Mouse (Mus musculus) heart, embryonic 12.5 days (tissue): ENCODE data around the gene Galnt10. TPM values are rescaled to one million over a fixed set of nuclear protein-coding genes. Genes with fewer than 3 reads are reported as not detected.

Experiments
- ATAC-seq: fragments of 200-750 bp; cut with Nextera tagmentation; 2 replicates; pipeline ENCODE4 v1.8.0; 2017; ENCODE audit warnings: moderate TSS enrichment, moderate library complexity; ENCODE audit not compliant: insufficient number of reproducible peaks, low FRiP score
- H3K27ac ChIP-seq: fragments of 300-500 bp; sonication (generic); 2 replicates; pipeline ENCODE4 v1.5.1; 2016; ENCODE audit warnings: mild to moderate bottlenecking, moderate library complexity; ENCODE audit not compliant: poor library complexity, severe bottlenecking
- H3K27me3 ChIP-seq: fragments of 300-500 bp; sonication (generic); replicated peaks from 2 replicates; pipeline ENCODE4 v1.6.1; 2016; ENCODE audit warnings: mild to moderate bottlenecking, moderate library complexity
- H3K36me3 ChIP-seq: fragments of 300-500 bp; sonication (generic); 2 replicates; pipeline ENCODE4 v1.6.1; 2016; ENCODE audit warnings: mild to moderate bottlenecking, moderate library complexity
- H3K4me1 ChIP-seq: fragments of 300-500 bp; sonication (generic); replicated peaks from 2 replicates; pipeline ENCODE4 v1.6.1; 2016; ENCODE audit warnings: mild to moderate bottlenecking
- H3K4me2 ChIP-seq: fragments of 300-500 bp; sonication (generic); 2 replicates; pipeline ENCODE4 v1.6.1; 2016; ENCODE audit warnings: mild to moderate bottlenecking, moderate library complexity
- H3K4me3 ChIP-seq: fragments of 300-500 bp; sonication (generic); 2 replicates; pipeline ENCODE4 v1.5.1; 2016; ENCODE audit warnings: mild to moderate bottlenecking
- H3K9ac ChIP-seq: fragments of 300-500 bp; sonication (generic); 2 replicates; pipeline ENCODE4 v1.6.1; 2016; ENCODE audit warnings: mild to moderate bottlenecking, moderate library complexity
- H3K9me3 ChIP-seq: fragments of 300-500 bp; sonication (generic); replicated peaks from 2 replicates; pipeline ENCODE4 v1.6.1; 2016; ENCODE audit warnings: mild to moderate bottlenecking, moderate library complexity
- WGBS: fragments of 180-500 bp; shearing (Covaris S2); methylation state at CpG from one replicate; pipeline ENCODE4 v1.1.7; 2016; 5-methylcytosine and 5-hydroxymethylcytosine counted together
- polyA plus RNA-seq: library from polyadenylated mRNA; unstranded; fragments of >200 nt; fragmentation: Nextera tagmentation; extraction: Ambion mirVana; gene quantifications from 2 replicates; pipeline ENCODE4 v1.2.1, GENCODE M21; 2016

Gene Galnt10
- polyA plus RNA-seq, 1 experiment from 2014 or later, result 15.9 TPM

GRCm38 (mm10) chr11:57673977-57674687 is 28.9 kb downstream of the Galnt10 start:
- ATAC-seq, result no peak
- Histone ChIP-seq H3K4me2 (no peak overlapping the region; the same call in 1 of the 2 replicates), H3K27ac (peak overlapping the region; percentile 87), H3K4me1 (peaks cover 53% of the 10 kb centered on the region), H3K4me3 (no peak overlapping the region), H3K9ac (no peak overlapping the region), H3K36me3 (no peaks in the 10 kb centered on the region), H3K9me3 (no peaks in the 10 kb centered on the region), H3K27me3 (no peaks in the 10 kb centered on the region)
- 45% methylated on average over 12 of the region's 12 CpGs for WGBS

- no peak for ATAC-seq
- Histone ChIP-seq H3K4me1 (peaks cover 46% of the 10 kb centered on the region), H3K4me2 (no peak overlapping the region), H3K4me3 (no peak overlapping the region), H3K27me3 (no peaks in the 10 kb centered on the region), H3K9me3 (no peaks in the 10 kb centered on the region; the same call in 1 of the 2 replicates), H3K27ac (no peak overlapping the region), H3K9ac (no peak overlapping the region), H3K36me3 (no peaks in the 10 kb centered on the region)
- WGBS, result 49% methylated on average over 3 of the region's 3 CpGs
Observed at GRCm38 (mm10) chr11:57677261-57677660, 32.0 kb downstream of the Galnt10 start.

DNA sequence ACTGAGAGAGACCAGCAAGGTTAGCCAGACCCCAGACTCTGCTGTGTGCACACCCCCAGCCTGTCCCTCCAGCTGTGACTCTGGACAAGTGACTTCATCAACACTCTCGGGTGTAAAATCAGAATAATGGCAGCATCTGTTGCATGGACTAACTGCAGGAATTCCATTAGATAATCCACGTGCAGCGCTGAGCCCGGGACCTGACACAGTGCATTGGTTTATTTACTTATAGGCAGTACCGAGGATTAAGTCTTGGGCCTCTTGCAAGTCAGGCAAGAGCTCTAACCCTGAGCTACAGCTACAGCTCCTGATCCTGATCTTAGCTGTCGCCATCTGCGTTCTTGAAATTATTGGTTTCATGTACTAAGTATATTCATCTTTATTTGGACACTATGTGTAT is 37.3 kb downstream of the Galnt10 start:
- 52% methylated on average over 7 of the region's 7 CpGs for WGBS
- Histone ChIP-seq H3K4me1 (peaks cover 53% of the 10 kb centered on the region), H3K4me3 (no peak overlapping the region)

DNA sequence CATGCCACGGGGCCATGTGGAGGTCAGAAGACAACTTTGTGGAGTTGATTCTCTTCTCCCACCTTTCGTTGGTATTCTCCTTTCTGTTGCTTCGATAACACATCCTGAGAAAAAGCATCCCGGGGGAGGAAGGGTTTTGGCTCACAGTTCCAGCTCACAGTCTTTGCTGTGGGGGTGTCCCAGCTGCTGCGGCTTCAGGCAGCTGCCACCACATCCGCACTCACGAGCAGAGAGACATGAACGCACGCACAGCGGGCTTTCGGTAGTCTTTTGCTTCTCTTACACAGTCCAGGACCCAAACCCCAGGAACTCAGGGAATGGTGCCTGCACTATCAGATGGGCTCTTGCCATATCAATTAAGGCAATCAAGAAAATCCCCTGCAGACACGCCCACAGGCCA is 37.9 kb downstream of the Galnt10 start:
- Histone ChIP-seq H3K9ac (no peak overlapping the region), H3K4me3 (no peak overlapping the region), H3K9me3 (no peaks in the 10 kb centered on the region; the same call in 1 of the 2 replicates), H3K27ac (no peak overlapping the region), H3K4me1 (peaks cover 54% of the 10 kb centered on the region), H3K27me3 (no peaks in the 10 kb centered on the region), H3K36me3 (no peaks in the 10 kb centered on the region), H3K4me2 (no peak overlapping the region)
- WGBS, result 73% methylated on average over 12 of the region's 12 CpGs
- ATAC-seq, result no peak

More for the DNA sequence above, 37.3 kb downstream of the Galnt10 start:
- H3K36me3 ChIP-seq, result no peaks in the 10 kb centered on the region
- H3K27ac ChIP-seq, result no peak overlapping the region
- H3K4me2 ChIP-seq, result no peak overlapping the region
- H3K9me3 ChIP-seq, result no peaks in the 10 kb centered on the region; the same call in 1 of the 2 replicates
- no peak overlapping the region for H3K9ac ChIP-seq
- ATAC-seq, result no peak
- no peaks in the 10 kb centered on the region for H3K27me3 ChIP-seq

- Histone ChIP-seq H3K9me3 (no peaks in the 10 kb centered on the region; the same call in 1 of the 2 replicates), H3K4me1 (peaks cover 62% of the 10 kb centered on the region), H3K27ac (no peak overlapping the region), H3K4me3 (no peak overlapping the region), H3K27me3 (no peaks in the 10 kb centered on the region), H3K9ac (no peak overlapping the region), H3K4me2 (no peak overlapping the region), H3K36me3 (no peaks in the 10 kb centered on the region)
- WGBS, result 57% methylated on average over 8 of the region's 8 CpGs
- ATAC-seq, result no peak
Observed at GRCm38 (mm10) chr11:57683931-57684330, 38.7 kb downstream of the Galnt10 start.

- H3K4me1 ChIP-seq, result peaks cover 64% of the 10 kb centered on the region
- WGBS, result 36% methylated on average over 5 of the region's 5 CpGs
Observed at GRCm38 (mm10) chr11:57684891-57685290, 39.6 kb downstream of the Galnt10 start.

DNA sequence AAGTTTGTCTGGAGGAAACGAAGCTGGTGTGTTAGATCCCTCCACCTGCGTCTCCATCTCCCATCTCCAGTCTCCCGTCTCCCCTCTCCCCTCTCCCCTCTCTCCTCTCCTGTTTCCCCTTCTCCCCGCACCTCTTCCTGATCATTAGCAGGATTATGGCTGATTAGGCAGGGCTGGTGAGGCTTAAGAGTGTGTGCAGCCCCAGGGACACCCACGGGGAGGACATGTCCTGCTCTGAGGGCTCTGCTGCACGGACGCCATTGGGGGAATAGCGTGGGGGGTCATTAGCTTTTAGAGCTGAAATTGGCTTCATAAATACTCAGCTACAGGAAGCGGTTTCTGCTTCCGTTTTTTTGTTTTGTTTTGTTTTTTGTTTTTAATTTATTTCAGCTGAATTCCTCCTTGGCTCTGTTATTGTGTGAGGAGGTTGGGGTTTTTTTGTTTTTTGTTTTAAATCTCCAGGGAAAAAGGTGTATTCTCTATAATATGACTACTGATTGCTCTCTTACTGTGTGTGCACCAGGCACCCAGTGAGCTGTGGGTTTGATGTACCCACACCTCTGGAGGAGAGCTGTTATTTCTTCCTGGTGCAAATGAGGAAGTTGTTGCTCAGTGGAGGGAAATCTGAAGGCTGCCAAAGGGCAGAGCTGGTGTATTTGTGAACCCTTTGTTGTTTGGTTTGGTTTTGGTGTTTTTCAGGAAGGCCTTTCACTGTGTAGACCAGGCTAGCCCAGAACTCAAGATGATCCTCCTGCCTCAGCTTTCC is 40.6 kb downstream of the Galnt10 start:
- Histone ChIP-seq H3K9ac (no peak overlapping the region), H3K27me3 (no peaks in the 10 kb centered on the region), H3K27ac (no peak overlapping the region), H3K4me3 (no peak overlapping the region), H3K9me3 (no peaks in the 10 kb centered on the region), H3K36me3 (no peaks in the 10 kb centered on the region), H3K4me2 (no peak overlapping the region), H3K4me1 (peaks cover 64% of the 10 kb centered on the region)
- no peak for ATAC-seq
- WGBS, result 68% methylated on average over 10 of the region's 10 CpGs

More at GRCm38 (mm10) chr11:57684891-57685290, 39.6 kb downstream of the Galnt10 start:
- no peak overlapping the region for H3K27ac ChIP-seq
- H3K9ac ChIP-seq, result no peak overlapping the region
- H3K4me2 ChIP-seq, result no peak overlapping the region
- no peak for ATAC-seq
- H3K9me3 ChIP-seq, result no peaks in the 10 kb centered on the region
- H3K4me3 ChIP-seq, result no peak overlapping the region
- H3K27me3 ChIP-seq, result no peaks in the 10 kb centered on the region
- H3K36me3 ChIP-seq, result no peaks in the 10 kb centered on the region

GRCm38 (mm10) chr11:57686797-57687196 is 41.6 kb downstream of the Galnt10 start:
- Histone ChIP-seq H3K4me2 (no peak overlapping the region), H3K36me3 (no peaks in the 10 kb centered on the region), H3K9ac (no peak overlapping the region), H3K4me3 (no peak overlapping the region), H3K27ac (no peak overlapping the region), H3K4me1 (peaks cover 57% of the 10 kb centered on the region), H3K9me3 (no peaks in the 10 kb centered on the region), H3K27me3 (no peaks in the 10 kb centered on the region)
- no peak for ATAC-seq
- 51% methylated on average over 12 of the region's 12 CpGs for WGBS

DNA sequence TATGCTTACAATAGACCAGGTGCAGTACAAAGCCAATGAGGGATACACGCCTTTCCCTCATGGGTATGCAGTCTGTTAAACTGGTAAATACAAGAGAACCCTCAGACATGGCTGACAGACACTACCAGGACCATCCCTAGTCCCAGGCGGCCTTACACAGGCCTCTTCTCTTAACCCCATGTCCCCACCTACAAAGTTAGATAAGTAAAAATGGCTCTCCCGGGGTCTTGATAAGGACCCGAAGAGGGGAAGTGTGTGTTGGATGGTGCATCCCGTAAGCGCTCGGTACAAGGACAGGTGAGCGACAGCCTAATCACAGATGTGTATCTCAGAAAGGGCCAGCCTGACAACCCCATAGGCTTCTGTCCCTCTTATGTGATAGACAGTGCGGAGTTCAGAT is 42.0 kb downstream of the Galnt10 start:
- no peaks in the 10 kb centered on the region for H3K9me3 ChIP-seq
- H3K4me1 ChIP-seq, result peaks cover 54% of the 10 kb centered on the region
- ATAC-seq, result no peak
- H3K9ac ChIP-seq, result no peak overlapping the region
- no peaks in the 10 kb centered on the region for H3K36me3 ChIP-seq
- 53% methylated on average over 9 of the region's 9 CpGs for WGBS
- H3K27ac ChIP-seq, result no peak overlapping the region
- H3K27me3 ChIP-seq, result no peaks in the 10 kb centered on the region
- no peak overlapping the region for H3K4me3 ChIP-seq
- H3K4me2 ChIP-seq, result no peak overlapping the region

DNA sequence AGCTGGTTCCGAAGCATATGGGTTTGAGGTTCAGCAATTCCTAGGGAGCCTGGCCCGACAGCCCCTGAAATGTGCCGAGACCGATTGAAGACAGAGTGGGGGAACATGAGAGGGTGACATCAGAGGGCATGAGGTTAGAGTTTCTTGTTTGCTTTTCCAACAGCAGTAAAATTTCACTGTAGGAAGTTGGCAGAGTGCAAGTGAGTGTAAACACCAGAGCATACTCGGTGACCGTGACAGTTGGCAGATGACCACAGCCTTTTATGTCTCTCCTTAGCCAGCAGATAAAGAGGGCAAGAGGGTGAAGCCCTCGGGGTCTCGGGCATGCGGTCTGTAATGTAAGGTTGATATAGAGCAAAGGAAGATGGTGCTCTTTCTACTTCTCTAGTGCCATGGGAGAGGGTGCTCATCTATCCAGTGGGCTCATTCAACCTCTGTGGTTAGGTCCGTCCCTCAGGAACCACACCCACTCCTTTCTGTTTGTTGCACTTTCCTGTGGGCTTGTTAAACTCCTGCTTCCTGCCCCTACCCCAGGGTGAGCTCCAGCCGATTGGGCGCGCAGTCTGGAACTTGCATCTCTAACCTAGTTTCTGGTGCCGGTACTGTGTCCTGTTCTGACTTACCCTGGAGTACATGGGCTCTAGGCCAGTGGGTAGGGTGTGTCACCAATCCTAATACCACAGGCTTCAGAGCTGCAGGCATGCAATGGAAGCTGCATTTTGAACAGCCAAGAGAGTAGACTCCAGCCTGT is 43.1 kb downstream of the Galnt10 start:
- Histone ChIP-seq H3K4me1 (peaks cover 49% of the 10 kb centered on the region), H3K36me3 (no peaks in the 10 kb centered on the region), H3K4me3 (no peak overlapping the region), H3K9ac (no peak overlapping the region), H3K9me3 (no peaks in the 10 kb centered on the region), H3K4me2 (no peak overlapping the region), H3K27ac (no peak overlapping the region), H3K27me3 (no peaks in the 10 kb centered on the region)
- 48% methylated on average over 14 of the region's 14 CpGs for WGBS
- peak; percentile 31; the same call in 1 of the 2 replicates for ATAC-seq

GRCm38 (mm10) chr11:57689811-57690210 is 44.6 kb downstream of the Galnt10 start:
- Histone ChIP-seq H3K36me3 (no peaks in the 10 kb centered on the region), H3K4me1 (peaks cover 35% of the 10 kb centered on the region), H3K9ac (no peak overlapping the region), H3K4me3 (no peak overlapping the region), H3K27me3 (no peaks in the 10 kb centered on the region), H3K9me3 (no peaks in the 10 kb centered on the region), H3K27ac (no peak overlapping the region), H3K4me2 (no peak overlapping the region)
- 73% methylated on average over 6 of the region's 6 CpGs for WGBS
- no peak for ATAC-seq
